Mouse (Mus musculus) cerebellum, postnatal 14 days (tissue): Measurements from ENCODE around the gene Gm10944.

Source experiments
- DNase-seq, 2 experiments: peaks; one replicate each; pipeline ENCODE4 v3.0.0; 2021; ENCODE audit warnings: mixed read lengths in 2 of 2

Gene Gm10944

DNA sequence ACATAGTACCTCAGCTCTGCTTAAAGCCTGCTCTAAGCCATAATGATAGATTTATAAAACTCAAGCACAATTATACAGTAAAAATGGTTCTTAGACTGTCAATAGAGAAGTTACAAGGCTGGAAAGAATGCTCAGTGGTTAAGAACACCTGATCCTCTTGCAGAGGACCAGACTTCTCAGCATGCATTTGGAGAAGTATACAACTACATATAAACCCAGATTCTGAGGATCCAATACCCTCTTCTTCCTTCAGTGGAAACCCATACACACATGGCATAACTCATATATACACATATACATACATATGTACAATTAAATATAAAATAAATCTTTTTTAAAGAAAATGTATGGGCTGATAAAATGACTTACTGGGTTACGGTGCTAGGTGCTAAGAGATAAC, at the start of gene Gm10944:
Gm10944 (plus strand) TSS at position 301 of the 400 bp plus-strand sequence.
- no peak for DNase-seq

DNA sequence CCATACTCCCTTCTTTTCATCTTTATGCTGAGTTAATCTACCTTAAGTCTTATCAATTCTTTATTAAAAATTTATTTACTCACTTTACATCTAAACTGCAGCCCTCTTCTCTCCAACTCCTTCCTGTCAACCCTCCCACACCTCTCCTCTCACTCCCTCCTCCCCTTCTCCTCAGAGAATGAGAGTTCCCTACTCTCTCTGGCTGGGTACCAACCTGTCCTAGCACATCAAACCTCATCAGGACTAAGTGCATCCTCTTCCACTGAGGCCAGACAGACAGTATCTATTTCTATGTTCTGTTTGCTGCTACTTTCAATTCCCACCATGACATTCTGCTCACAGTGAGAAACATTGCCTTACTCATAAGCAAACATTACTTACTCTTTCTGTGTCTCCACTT, 25.2 kb upstream of the Gm10944 start:
- DNase-seq: peak; percentile 19 to 43

DNA sequence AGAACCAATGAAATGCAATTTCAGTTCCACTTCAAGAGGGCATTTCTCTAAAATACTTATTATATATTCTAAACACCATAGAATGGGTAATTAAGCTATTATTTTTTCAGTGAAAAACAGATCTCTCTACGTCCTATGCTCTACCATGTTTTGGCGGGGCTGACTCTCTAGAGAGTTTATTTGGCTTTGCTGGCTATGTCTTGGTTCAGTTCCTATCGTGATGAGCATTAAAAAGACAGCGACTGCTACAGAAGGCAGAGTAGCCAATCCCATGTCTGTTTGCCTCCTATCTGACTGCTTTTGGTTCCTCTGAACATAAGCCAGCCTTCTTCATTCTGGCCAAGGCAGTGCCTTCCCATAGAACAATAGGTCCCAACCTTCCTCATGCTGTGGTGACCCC, 24.5 kb upstream of the Gm10944 start:
- DNase-seq: peak; percentile 59 to 78

DNA sequence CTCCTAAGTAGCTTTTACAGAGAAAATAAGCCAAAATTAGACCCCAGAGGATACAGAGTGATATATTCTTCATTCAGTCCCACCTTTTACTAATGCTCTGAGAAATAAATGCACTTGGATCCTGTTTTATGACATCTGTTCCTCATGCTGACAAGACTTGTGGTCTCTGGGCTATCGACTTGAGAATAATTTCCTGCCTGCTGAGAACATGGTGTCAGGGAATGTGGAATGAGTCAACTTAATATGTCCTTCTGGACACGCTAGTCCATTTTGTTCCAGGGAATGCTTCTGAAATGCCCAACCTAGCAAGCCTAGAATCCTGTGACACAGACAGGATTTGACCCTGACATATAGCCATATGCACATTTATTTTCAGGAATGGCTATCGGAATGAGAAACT, 22.0 kb upstream of the Gm10944 start:
- peak; percentile 37 to 74 for DNase-seq

DNA sequence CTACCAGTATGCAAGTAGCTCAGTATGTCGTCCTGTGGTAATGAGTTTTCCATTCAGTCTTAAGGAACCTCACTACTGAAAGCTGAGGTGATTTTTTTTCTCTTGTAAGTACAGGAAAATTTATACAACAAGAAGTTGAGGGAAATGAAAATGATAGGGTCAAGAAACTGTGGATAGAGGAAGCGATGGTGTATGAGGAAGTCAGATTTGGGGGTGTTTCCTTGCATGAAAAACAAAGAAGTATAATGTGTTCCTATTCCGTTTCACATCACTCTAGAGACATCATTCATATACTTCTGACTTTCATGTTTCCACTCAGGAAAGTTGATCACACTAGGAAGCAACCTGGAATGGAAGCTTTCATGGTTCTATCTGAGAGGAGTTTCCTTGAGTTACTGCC, 21.2 kb upstream of the Gm10944 start:
- DNase-seq: no peak

DNA sequence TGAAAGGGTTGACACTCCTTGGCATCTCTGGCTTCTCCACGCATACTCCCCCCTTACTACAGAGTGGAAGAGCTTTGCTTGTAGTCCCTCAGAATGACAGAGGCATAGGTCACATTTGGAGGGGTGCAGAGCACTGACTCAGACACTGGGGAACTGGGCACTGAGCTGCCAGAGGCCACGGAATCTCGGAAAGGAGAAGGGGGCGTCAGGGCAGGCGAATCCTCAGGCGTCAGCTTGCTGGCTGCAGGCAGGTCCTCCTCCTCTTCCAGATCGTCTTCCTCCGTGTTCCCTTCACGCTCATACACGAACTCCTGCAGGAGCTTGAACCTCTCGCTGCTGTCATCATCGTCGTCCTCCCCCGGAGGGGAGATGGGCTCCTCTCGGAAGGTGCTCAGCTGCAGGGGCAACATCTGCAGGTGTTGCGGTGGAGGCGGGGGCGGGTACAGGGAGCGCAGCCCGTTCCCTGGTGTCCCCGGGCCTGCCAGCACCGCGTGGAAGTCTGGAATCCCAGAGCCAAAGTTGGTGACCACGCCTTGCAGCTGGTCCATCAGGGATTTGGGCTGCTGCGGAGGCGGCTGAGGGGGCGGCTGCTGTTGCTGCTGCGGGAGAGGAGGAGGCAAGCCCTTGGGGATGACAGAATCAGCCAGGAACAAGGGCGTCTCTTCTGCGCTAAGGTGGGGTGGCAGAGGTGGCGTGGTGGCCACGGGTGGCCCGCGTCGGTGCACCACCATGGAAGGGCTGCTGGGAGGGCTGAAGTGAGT, 7.9 kb downstream of the Gm10944 start:
- DNase-seq: peak; percentile 21 to 33

DNA sequence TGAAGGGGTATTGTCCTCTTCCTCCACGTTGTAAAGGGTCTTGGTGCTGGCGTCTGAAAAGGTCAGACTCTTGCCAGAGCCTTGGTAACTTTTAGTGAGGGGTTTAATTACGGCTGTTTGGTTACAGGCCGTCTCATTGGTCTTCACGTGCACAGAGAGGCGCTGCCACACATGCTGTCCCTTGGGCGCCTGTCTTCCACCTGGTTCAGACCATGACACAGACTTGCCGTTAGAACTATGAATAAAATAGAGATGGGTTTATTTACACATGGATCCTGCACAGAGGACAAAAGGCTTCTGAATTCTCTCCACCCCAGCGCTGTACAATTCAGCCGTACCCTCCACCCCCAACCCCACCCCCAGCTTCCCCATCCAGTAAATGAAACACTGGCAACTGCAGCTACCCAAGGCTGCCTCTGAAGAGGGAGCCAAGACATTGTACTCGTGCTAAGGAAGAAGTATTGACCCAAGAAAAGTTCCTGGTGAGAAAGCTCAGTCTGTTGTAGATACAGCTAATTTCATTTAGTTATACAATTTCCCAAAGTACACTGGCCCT, 8.6 kb downstream of the Gm10944 start:
- DNase-seq: no peak

DNA sequence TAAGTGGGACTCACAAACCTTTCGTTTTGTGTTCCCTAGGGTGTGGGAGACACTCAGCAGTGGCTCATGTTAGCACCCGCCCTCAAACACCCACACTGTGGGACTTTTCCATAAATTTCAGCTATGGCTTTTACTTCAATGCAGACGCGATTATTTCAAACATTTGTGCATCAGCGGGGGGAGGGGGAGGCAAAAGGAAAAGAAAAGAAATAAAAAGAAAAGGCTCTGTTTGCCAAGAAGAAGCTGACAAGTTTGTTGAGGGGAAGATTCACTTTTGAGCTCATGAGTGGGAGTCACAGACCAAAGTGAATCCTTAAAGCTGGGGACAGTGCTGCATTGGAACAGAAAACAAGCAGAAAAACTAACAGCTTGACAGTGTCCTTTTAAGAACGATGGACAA, 16.3 kb downstream of the Gm10944 start:
- DNase-seq: no peak

DNA sequence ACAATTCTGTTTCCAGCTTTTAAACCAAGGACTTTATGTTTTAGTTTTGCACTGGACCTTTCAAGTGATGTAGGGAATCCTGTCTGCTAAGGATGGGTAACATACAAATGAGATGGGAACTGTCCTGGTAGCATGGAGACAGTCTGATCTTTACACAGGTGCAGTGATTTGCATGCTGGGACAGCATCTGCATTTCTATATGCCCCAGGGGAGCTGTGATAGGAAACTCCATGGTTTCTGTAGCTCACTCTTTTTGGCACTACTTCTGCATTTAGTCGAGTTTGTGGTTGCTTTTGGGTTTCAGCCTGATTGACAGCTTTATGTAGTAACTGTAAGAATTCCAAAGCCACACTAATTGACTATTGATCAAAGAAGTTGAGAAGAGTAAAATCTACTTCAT, 19.8 kb downstream of the Gm10944 start:
- DNase-seq: no peak

DNA sequence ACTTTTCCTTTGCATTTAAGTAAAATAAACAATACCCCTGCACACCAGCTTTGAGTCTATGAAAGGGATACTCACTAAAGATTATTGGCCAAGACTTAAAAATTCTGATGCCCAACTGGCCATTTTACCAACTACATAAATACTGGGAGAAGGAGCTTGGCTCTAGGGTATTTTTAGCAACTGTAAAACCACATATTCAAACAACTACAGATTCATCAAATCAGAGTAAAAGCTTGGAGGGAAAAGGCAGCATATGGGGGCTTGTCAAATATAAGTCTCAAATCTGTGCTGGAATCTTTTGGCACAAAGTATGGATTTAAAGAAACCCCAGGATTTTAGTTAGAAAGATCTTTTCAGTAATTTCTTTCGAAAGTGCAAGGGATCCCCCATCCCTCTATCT, 20.2 kb downstream of the Gm10944 start:
- no peak for DNase-seq

DNA sequence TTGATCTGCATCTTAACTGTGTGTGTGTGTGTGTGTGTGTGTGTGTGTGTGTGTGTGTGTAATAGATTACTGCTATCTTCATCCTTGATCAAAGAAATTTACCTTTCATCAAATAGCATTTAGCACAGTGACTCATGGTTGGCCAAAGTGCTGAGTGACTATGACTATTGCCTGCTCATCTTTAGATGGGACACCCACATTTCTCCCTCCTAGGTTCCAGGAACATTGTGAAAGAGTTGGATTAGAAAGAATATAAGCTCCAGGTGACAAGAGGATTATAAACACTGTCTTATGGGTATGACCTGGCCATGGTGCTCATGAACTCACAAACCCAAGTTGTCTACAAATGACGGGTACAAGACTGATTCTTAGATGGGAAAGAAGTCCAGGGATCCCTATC, 26.9 kb downstream of the Gm10944 start:
- no peak for DNase-seq

DNA sequence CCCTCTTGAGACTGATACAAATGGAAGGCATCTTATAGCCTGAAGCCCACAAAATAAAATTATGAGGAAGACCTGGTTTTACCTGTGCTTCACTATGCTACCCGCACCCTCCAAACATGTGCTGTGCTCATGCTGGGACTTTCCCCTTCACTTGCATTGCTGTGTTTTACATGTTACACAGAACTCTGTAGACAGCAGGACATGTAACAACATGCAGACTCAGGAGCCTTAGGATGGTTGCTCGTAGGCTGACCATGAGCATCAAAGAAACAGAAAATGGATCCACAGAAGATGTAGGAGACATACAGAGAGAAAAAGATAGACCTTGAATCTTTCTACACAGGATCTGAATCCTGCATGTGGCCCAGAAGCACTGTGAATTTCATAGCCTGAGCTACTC, 29.2 kb downstream of the Gm10944 start:
- peak in 1 of 2 experiments; percentile 45 for DNase-seq

DNA sequence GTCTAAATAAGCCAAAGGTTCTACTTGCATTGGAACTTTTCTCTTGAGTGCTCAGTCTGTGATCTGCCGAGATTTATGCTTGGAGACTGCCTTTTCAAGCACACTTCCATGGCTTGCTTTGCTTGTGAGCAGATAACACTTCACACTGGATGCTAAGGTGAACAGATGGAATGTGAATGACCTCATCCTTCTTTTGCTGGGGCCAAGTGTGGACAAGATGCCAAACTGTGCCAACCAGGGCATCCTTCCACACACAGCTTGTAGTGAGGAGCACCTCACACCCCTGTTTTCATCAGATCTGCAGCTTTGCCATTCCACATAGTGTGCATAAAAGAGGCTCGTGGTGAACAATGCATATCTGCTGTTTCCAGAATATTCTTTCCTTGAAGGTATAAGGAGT, 29.7 kb downstream of the Gm10944 start:
- DNase-seq: peak; percentile 87 to 93

DNA sequence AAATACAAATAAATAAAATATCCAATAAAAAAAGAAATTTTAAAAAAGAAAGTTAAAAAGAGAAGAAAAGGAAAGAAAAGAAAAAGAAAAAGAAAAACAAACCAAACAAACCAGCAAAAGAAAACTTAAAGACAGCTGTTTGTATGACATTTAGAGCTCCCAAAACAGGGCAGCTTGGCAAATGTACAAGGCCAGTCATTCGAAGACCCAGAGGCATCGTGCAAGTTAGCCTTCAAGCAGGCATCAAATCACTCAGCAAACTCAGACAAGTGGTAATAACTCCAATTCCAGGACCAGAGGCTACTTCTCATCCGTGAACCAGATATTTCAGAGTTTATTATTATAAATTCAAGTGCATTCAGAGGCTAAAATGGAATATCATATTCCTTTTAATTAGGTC, 45.4 kb downstream of the Gm10944 start:
- peak in 1 of 2 experiments; percentile 6 for DNase-seq
